Mouse (Mus musculus) heart, postnatal 0 days (tissue): ENCODE measurements at regions not wholly inside any gene's neighbourhood (a gene's known extent, or its start where the extent isn't known, plus 50 kb on each side); places are given as distances from the start of the nearest gene placed in this dataset.

ENCODE experiments used
- CTCF ChIP-seq: IDR thresholded peaks from 2 replicates; pipeline ENCODE4 v1.5.1; 2016; ENCODE audit warnings: antibody characterized with exemption, control low read depth, low read depth
- EP300 ChIP-seq: IDR thresholded peaks from 2 replicates; pipeline ENCODE4 v1.6.1; 2016; ENCODE audit warnings: antibody characterized with exemption, low read depth

GRCm38 (mm10) chr12:51073503-51073902, 274.4 kb upstream of the G2e3 start:
- no peak for TF ChIP-seq CTCF
- no peak for TF ChIP-seq EP300
